8 mouse cellular contexts compared by ENCODE assay signal in genomic region chr7:143680836-143681235, GRCm38 (mm10). TPM values are rescaled to one million over a fixed set of nuclear protein-coding genes. Genes with fewer than 3 reads are reported as not detected.
DNase-seq lines count a peak whose midpoint lies in the region; ATAC-seq lines count a peak whose summit lies in the region.
"Had no signal": no experiment of that assay in that cellular context is flagged by ENCODE, and none has a peak within 500 bp of the region (broad histone marks: within the 10 kb centered on the region; RNA-seq: fewer than 3 reads in every experiment).

No protein-coding gene starts in this region.

- peak; percentile 64 for DNase-seq in heart, adult 11 months
- DNase-seq in kidney, postnatal 10 days: peak; percentile 1
- peak; percentile 3 to 56 for DNase-seq in spleen, postnatal 4 days (ENCODE audit: low spot score in 2 of 2)
- peak; percentile 1 for DNase-seq in thymus, postnatal 14 days
- peak; percentile 9 to 36 for DNase-seq in urinary bladder, postnatal 4 days (ENCODE audit: low spot score in 2 of 2)

- ATAC-seq in granulocyte monocyte progenitor cell, adult 5-6 weeks (replicated peaks; ENCODE audit: poor library complexity, severe bottlenecking): peak; percentile 29; the same call in 1 of the 2 replicates
- 0 out of 2 replicates have a peak, but pooled peaks have one; percentile 8 for ATAC-seq in megakaryocyte progenitor cell, adult 5-6 weeks (replicated peaks; ENCODE audit: poor library complexity)

RNA-seq across cellular contexts. Expression of gene Tnfrsf23, which starts 4.8 kb away (rescaled TPM):
- total RNA-seq in granulocyte monocyte progenitor cell, adult 5-6 weeks (2014; fragmentation: Nextera tagmentation): 1.2 and 2.8 TPM in 2 replicates
- 0.72 and 1.7 TPM in 2 replicates for total RNA-seq in granulocyte monocyte progenitor cell, adult 5-6 weeks (2017)
- 3.9 and 5.8 TPM in 2 replicates for total RNA-seq in megakaryocyte progenitor cell, adult 5-6 weeks (2015)
- 0.20 and 2.1 TPM in 2 replicates for total RNA-seq in megakaryocyte progenitor cell, adult 5-6 weeks (2017)
- total RNA-seq: MEL had no signal

RNA-seq across cellular contexts. Expression of gene Tnfrsf22, which starts 31.4 kb away (rescaled TPM):
- 6.1 and 9.0 TPM in 2 replicates for total RNA-seq in granulocyte monocyte progenitor cell, adult 5-6 weeks (2014; fragmentation: Nextera tagmentation)
- total RNA-seq in granulocyte monocyte progenitor cell, adult 5-6 weeks (2017): 4.2 and 5.2 TPM in 2 replicates
- 8.3 and 13.6 TPM in 2 replicates for total RNA-seq in megakaryocyte progenitor cell, adult 5-6 weeks (2015)
- total RNA-seq in megakaryocyte progenitor cell, adult 5-6 weeks (2017): 2.8 and 5.7 TPM in 2 replicates

RNA-seq across cellular contexts. Expression of gene Tnfrsf26, which starts 52.3 kb away (rescaled TPM):
- 8.3 and 13.3 TPM in 2 replicates for total RNA-seq in granulocyte monocyte progenitor cell, adult 5-6 weeks (2014; fragmentation: Nextera tagmentation)
- 20.4 and 22.5 TPM in 2 replicates for total RNA-seq in granulocyte monocyte progenitor cell, adult 5-6 weeks (2017)
- total RNA-seq in megakaryocyte progenitor cell, adult 5-6 weeks (2015): 28.1 and 31.6 TPM in 2 replicates
- total RNA-seq in megakaryocyte progenitor cell, adult 5-6 weeks (2017): 20.1 and 20.5 TPM in 2 replicates

Comparison
In these comparisons a context has a peak if more than half of its experiments do, and no peak if none do; other contexts are left out.
1. Peak in every context shown above with its lines: DNase-seq and ATAC-seq.
2. DNase-seq: peak in every context shown above with its lines; median percentile 64 in heart, adult 11 months; 30 in spleen, postnatal 4 days; 22 in urinary bladder, postnatal 4 days; 1 in kidney, postnatal 10 days; 1 in thymus, postnatal 14 days.